Mouse (Mus musculus): ENCODE measurements at regions not wholly inside any gene's neighbourhood (a gene's known extent, or its start where the extent isn't known, plus 50 kb on each side); places are given as distances from the start of the nearest gene placed in this dataset.

DNA sequence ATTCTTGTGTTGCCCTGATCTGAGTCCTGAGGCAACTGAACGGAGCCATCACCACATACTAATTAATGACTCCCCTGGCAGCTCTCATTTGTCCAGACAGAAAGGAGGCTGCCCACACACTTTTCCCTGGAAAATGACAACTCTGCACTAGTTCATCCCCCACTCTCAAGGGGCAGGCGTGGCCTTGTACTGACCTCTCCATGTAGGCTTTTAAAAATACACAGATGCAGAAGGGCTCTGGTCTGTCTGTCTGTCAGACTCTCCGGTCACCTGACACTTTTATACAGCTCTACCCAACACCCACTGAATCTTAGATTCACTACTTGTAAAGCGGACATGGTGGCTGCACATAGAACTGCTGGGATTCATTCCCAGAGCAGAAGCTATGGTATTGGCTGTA is 165.5 kb upstream of the Map3k1 start:
- Histone ChIP-seq H3K36me3 (ENCODE audit: control insufficient read depth, insufficient read depth, low read length) (no peaks in the 10 kb centered on the region), H3K9ac (ENCODE audit: low read depth, low read length) (no peak overlapping the region), H3K4me1 (ENCODE audit: control insufficient read depth, insufficient read depth, low read length) (peaks cover 2% of the 10 kb centered on the region; the same call in 1 of the 2 replicates), H3K4me3 (ENCODE audit: low read depth, low read length) (no peak overlapping the region), H3K4me2 (ENCODE audit: low read length) (no peak overlapping the region), H3K9me3 (replicated peaks; ENCODE audit: control insufficient read depth, low read length, poor library complexity, severe bottlenecking) (0 out of 2 replicates have a peak, but pooled peaks cover 2% of the 10 kb centered on the region), H3K27me3 (ENCODE audit: control insufficient read depth, insufficient read depth, low read depth, low read length) (no peaks in the 10 kb centered on the region), H3K27ac (ENCODE audit: low read length) (no peak overlapping the region)
- no peak for ATAC-seq
- WGBS: 85% methylated on average over 4 of the region's 4 CpGs

DNA sequence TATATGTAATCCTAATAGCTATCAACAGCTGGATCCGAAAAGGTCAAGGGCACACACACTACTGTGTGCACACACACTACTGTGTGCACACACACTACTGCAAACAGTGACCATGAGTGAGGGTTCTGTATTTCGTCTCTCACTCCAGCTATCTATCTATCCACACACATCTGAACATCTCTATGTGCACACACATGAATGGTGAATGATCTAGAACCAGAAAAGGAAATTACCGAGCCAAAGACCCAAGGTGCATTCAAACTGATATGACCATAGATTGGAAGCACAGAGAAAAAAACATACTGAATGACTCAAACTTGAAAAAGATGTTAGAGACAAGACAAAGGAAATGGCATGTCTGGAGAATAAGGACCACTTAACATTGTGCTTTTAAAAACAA is 166.8 kb upstream of the Map3k1 start:
- WGBS: 92% methylated on average over 3 of the region's 3 CpGs
- no peak for ATAC-seq
- Histone ChIP-seq H3K27ac (ENCODE audit: low read length) (no peak overlapping the region), H3K27me3 (ENCODE audit: control insufficient read depth, insufficient read depth, low read depth, low read length) (no peaks in the 10 kb centered on the region), H3K9ac (ENCODE audit: low read depth, low read length) (no peak overlapping the region), H3K4me2 (ENCODE audit: low read length) (no peak overlapping the region), H3K4me3 (ENCODE audit: low read depth, low read length) (no peak overlapping the region), H3K4me1 (ENCODE audit: control insufficient read depth, insufficient read depth, low read length) (peaks cover 4% of the 10 kb centered on the region; the same call in 1 of the 2 replicates), H3K9me3 (replicated peaks; ENCODE audit: control insufficient read depth, low read length, poor library complexity, severe bottlenecking) (0 out of 2 replicates have a peak, but pooled peaks cover 2% of the 10 kb centered on the region), H3K36me3 (ENCODE audit: control insufficient read depth, insufficient read depth, low read length) (no peaks in the 10 kb centered on the region)

DNA sequence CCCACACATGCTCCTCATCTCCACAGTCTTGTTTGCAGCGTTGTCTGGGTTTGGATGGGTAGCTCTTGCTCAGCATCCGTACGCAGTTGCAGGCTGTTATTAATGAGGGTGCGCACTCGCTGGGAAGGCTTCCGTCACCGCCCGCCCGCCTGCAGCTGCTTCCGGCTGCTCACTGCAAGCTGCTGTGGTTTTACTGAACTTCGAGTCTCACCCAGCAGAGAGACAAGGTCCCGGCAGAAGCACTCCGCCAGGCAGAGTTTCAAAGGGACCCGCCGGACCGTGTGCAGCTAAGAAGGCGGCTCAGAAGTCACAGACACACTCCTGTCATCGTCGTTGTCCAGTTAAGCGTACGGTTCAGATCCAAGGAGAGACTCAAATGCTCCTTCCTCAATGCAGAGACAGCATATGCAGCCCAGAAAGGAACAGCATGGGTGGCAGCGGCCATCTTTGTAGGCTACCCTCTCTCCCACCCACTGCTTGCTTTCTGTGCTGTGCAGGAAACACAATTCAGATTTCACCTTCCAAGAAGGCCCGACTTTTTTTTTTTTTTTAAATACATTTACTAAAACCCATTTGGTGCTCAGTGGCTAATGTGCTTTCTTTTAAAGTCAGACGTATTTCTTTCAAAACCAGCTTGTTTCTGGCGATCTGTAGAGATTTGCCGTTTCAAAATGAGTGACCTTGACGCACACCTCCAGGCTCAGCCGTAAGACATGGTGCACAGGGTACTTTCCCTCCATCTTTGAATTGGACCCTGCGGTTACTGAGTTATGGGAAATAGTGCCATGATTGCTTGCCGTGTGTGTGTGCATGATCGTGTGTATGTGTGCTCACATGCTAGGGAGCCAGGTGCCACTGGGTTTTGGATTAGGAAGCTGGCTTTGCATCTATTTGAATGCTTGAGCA is 169.2 kb upstream of the Map3k1 start:
- H3K27ac ChIP-seq (ENCODE audit: low read length): no peak overlapping the region
- no peak overlapping the region for H3K4me3 ChIP-seq (ENCODE audit: low read depth, low read length)
- H3K27me3 ChIP-seq (ENCODE audit: control insufficient read depth, insufficient read depth, low read depth, low read length): no peaks in the 10 kb centered on the region
- peaks cover 4% of the 10 kb centered on the region; the same call in 1 of the 2 replicates for H3K4me1 ChIP-seq (ENCODE audit: control insufficient read depth, insufficient read depth, low read length)
- no peak overlapping the region for H3K9ac ChIP-seq (ENCODE audit: low read depth, low read length)
- 80% methylated on average over 31 of the region's 31 CpGs for WGBS
- 0 out of 2 replicates have a peak, but pooled peaks cover 2% of the 10 kb centered on the region for H3K9me3 ChIP-seq (replicated peaks; ENCODE audit: control insufficient read depth, low read length, poor library complexity, severe bottlenecking)
- ATAC-seq: no peak
- no peak overlapping the region for H3K4me2 ChIP-seq (ENCODE audit: low read length)
- no peaks in the 10 kb centered on the region for H3K36me3 ChIP-seq (ENCODE audit: control insufficient read depth, insufficient read depth, low read length)

DNA sequence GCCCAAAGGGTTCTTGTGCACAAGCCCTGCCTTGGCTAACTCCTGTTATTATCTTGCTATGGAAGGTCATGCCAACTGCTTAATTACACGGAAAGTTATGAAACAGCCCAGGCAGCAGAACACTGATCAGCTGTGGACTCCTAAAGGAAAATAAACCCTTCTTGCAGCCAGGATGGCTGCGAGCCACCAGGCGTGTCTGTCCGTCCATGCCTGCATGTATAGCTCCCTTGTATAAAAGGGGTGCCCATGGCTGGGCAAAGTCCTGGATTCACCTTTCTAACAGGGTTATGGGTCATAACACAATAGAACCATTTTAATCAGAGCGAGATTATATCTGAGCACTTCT is 169.9 kb upstream of the Map3k1 start:
- Histone ChIP-seq H3K27me3 (ENCODE audit: control insufficient read depth, insufficient read depth, low read depth, low read length) (no peaks in the 10 kb centered on the region), H3K4me2 (ENCODE audit: low read length) (no peak overlapping the region), H3K9ac (ENCODE audit: low read depth, low read length) (no peak overlapping the region), H3K9me3 (replicated peaks; ENCODE audit: control insufficient read depth, low read length, poor library complexity, severe bottlenecking) (0 out of 2 replicates have a peak, but pooled peaks cover 2% of the 10 kb centered on the region), H3K27ac (ENCODE audit: low read length) (no peak overlapping the region), H3K4me1 (ENCODE audit: control insufficient read depth, insufficient read depth, low read length) (peaks cover 4% of the 10 kb centered on the region; the same call in 1 of the 2 replicates), H3K4me3 (ENCODE audit: low read depth, low read length) (no peak overlapping the region), H3K36me3 (ENCODE audit: control insufficient read depth, insufficient read depth, low read length) (no peaks in the 10 kb centered on the region)
- 82% methylated on average over 5 of the region's 5 CpGs for WGBS
- no peak for ATAC-seq

DNA sequence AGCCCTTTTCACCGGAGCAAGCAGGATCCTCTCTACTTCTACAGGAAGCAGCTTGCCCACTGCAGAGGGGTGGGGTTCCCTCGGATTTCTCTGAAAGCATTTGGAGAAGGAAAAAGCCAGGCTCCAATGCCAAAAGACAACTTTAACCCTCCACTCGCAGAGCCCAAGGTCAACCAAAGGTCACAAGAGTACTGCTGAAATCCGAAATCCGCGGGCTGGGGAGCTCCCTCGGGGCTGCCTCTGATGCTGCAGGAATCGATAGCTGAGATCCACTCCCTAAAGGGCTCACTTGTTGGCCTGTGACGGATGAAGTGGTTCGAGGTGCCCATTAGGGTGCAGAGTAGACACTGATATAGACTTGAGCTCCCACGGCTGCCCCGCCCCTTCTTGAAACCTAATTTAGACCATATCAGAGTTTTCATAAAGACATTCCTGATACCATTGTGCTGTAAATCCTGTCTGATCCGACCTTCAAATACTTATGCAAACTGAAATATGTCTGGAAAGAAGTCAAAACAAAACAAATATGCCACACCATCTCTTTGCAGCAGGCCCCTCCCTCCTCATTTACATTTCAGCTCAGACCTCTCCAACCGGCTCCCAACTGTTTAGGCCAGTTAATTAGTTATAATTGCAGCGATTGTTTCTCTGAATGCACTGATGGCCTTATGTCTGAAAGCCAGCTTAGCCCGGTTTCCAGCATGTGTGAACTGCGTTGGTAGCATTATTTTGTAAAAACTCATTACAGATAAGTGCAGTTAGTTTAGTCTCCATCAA is 170.8 kb upstream of the Map3k1 start:
- H3K9ac ChIP-seq (ENCODE audit: low read depth, low read length): no peak overlapping the region
- no peak overlapping the region for H3K4me2 ChIP-seq (ENCODE audit: low read length)
- peaks cover 4% of the 10 kb centered on the region; the same call in 1 of the 2 replicates for H3K4me1 ChIP-seq (ENCODE audit: control insufficient read depth, insufficient read depth, low read length)
- no peak for ATAC-seq
- no peaks in the 10 kb centered on the region for H3K36me3 ChIP-seq (ENCODE audit: control insufficient read depth, insufficient read depth, low read length)
- 47% methylated on average over 17 of the region's 17 CpGs for WGBS
- H3K4me3 ChIP-seq (ENCODE audit: low read depth, low read length): no peak overlapping the region
- no peaks in the 10 kb centered on the region for H3K27me3 ChIP-seq (ENCODE audit: control insufficient read depth, insufficient read depth, low read depth, low read length)
- H3K27ac ChIP-seq (ENCODE audit: low read length): no peak overlapping the region
- 0 out of 2 replicates have a peak, but pooled peaks cover 2% of the 10 kb centered on the region for H3K9me3 ChIP-seq (replicated peaks; ENCODE audit: control insufficient read depth, low read length, poor library complexity, severe bottlenecking)

DNA sequence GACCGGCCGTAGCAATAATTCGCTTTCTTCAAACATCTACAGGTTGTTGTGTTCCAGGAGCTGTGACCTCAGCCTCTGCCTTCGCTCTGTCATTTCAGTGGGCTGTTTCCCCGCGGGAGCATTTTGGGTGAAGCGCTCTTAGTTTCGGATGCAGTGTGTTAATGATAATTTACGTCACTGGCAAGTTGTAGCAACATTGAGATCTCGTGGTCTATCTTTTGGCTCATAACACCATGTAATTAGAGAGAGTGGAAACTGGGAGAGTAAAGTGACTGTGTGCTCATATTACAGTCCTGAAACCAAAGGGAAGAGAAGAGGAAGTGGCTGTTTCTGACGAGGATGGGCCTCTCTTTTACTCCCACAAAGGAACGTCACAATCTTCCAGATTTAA is 171.4 kb upstream of the Map3k1 start:
- Histone ChIP-seq H3K4me1 (ENCODE audit: control insufficient read depth, insufficient read depth, low read length) (peaks cover 4% of the 10 kb centered on the region; the same call in 1 of the 2 replicates), H3K4me2 (ENCODE audit: low read length) (no peak overlapping the region), H3K4me3 (ENCODE audit: low read depth, low read length) (no peak overlapping the region), H3K27ac (ENCODE audit: low read length) (no peak overlapping the region), H3K9me3 (replicated peaks; ENCODE audit: control insufficient read depth, low read length, poor library complexity, severe bottlenecking) (0 out of 2 replicates have a peak, but pooled peaks cover 2% of the 10 kb centered on the region), H3K9ac (ENCODE audit: low read depth, low read length) (no peak overlapping the region), H3K36me3 (ENCODE audit: control insufficient read depth, insufficient read depth, low read length) (no peaks in the 10 kb centered on the region), H3K27me3 (ENCODE audit: control insufficient read depth, insufficient read depth, low read depth, low read length) (no peaks in the 10 kb centered on the region)
- WGBS: 83% methylated on average over 12 of the region's 12 CpGs
- ATAC-seq: no peak

DNA sequence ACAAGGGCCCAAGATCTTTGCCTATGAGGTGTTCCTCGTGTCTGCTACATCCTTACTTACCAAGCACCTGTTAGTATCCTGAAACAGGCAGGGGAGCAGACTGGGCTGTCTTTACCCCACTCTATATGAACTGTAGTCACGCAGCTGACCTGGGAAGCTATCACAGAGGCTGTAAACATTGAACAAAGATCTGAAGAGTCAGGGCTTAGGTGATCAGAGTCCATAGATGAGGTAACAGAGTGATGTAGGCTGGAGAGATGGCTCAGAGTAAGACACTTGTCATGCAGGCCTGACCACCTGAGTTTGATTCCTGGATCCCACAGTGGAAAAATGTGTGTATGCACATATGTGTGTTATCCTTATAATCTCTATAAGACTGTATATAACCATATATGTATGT is 172.3 kb upstream of the Map3k1 start:
- no peak overlapping the region for H3K27ac ChIP-seq (ENCODE audit: low read length)
- WGBS: 93% methylated on average over 2 of the region's 2 CpGs

DNA sequence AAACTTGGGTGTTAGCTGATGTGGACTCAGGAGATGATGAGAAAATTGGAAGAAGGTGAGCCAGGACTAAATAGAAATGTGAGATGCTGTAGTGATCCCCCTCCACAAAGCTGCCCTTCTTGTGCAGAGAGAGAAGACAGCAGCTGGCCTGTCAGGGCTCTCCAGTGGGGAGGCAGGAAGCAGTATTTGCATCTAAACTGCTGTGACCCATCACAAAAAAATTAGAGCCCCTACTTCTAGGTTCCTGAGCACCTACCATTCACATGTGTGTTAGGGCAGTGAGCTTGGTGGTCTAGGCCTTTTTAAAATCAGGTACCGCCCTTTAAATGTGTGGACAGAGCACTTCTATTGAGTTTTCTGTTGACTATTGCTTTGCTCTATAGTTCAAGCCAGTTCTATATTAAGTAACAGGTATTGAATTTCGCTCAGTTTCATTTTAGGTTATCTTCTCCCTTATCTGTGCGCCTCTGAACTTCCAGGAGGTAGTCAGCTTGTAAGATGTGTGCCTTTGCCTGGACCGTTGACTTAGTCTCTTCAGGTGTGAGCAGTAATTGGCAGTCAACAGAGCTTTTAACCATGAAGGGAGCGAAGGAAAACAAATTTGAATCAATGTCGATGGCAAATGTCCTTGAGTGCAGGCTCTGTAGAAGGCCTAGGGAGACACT is 174.1 kb upstream of the Map3k1 start:
- Histone ChIP-seq H3K36me3 (ENCODE audit: control insufficient read depth, insufficient read depth, low read length) (no peaks in the 10 kb centered on the region), H3K4me3 (ENCODE audit: low read depth, low read length) (no peak overlapping the region), H3K27me3 (ENCODE audit: control insufficient read depth, insufficient read depth, low read depth, low read length) (no peaks in the 10 kb centered on the region), H3K27ac (ENCODE audit: low read length) (no peak overlapping the region), H3K9ac (ENCODE audit: low read depth, low read length) (no peak overlapping the region), H3K4me2 (ENCODE audit: low read length) (no peak overlapping the region), H3K4me1 (ENCODE audit: control insufficient read depth, insufficient read depth, low read length) (peaks cover 4% of the 10 kb centered on the region; the same call in 1 of the 2 replicates), H3K9me3 (replicated peaks; ENCODE audit: control insufficient read depth, low read length, poor library complexity, severe bottlenecking) (no peaks in the 10 kb centered on the region)
- ATAC-seq: no peak
- WGBS: 91% methylated on average over 6 of the region's 6 CpGs

More for the DNA sequence above, 172.3 kb upstream of the Map3k1 start:
- no peaks in the 10 kb centered on the region for H3K36me3 ChIP-seq (ENCODE audit: control insufficient read depth, insufficient read depth, low read length)
- peaks cover 4% of the 10 kb centered on the region; the same call in 1 of the 2 replicates for H3K4me1 ChIP-seq (ENCODE audit: control insufficient read depth, insufficient read depth, low read length)
- no peak overlapping the region for H3K4me2 ChIP-seq (ENCODE audit: low read length)
- ATAC-seq: no peak
- no peak overlapping the region for H3K9ac ChIP-seq (ENCODE audit: low read depth, low read length)
- no peaks in the 10 kb centered on the region for H3K27me3 ChIP-seq (ENCODE audit: control insufficient read depth, insufficient read depth, low read depth, low read length)
- 0 out of 2 replicates have a peak, but pooled peaks cover 2% of the 10 kb centered on the region for H3K9me3 ChIP-seq (replicated peaks; ENCODE audit: control insufficient read depth, low read length, poor library complexity, severe bottlenecking)
- no peak overlapping the region for H3K4me3 ChIP-seq (ENCODE audit: low read depth, low read length)

All from midbrain, embryonic 16.5 days (tissue).